ENCODE assay signal across 9 mouse cellular contexts in genomic region chr5:124899945-124900631, GRCm38 (mm10). TPM values are rescaled to one million over a fixed set of nuclear protein-coding genes. Genes with fewer than 3 reads are reported as not detected.
DNase-seq lines count a peak whose midpoint lies in the region; ATAC-seq lines count a peak whose summit lies in the region.
"Had no signal": no experiment of that assay in that cellular context is flagged by ENCODE, and none has a peak within 500 bp of the region (broad histone marks: within the 10 kb centered on the region; RNA-seq: fewer than 3 reads in every experiment).

No protein-coding gene starts in this region.

- peak overlapping the region; percentile 33 for H3K4me3 ChIP-seq in brown adipose tissue, adult 24 weeks (ENCODE audit: insufficient read depth, low read depth, low read length)
- no peak overlapping the region for H3K4me3 ChIP-seq in forebrain, embryonic 11.5 days (ENCODE audit: low read depth, low read length)
- H3K4me3 ChIP-seq in heart, embryonic 16.5 days (ENCODE audit: low read length), result peak overlapping the region; percentile 36
- H3K4me3 ChIP-seq in liver, embryonic 13.5 days (replicated peaks), result no peak overlapping the region
- H3K4me3 ChIP-seq in neural tube, embryonic 11.5 days (ENCODE audit: low read depth, low read length), result no peak overlapping the region
- peak overlapping the region; percentile 39 for H3K4me3 ChIP-seq in stomach, embryonic 16.5 days (replicated peaks; ENCODE audit: low read length)

- no peaks in the 10 kb centered on the region for H3K9me3 ChIP-seq in forebrain, embryonic 11.5 days (ENCODE audit: control insufficient read depth, low read length)
- H3K9me3 ChIP-seq in heart, embryonic 16.5 days (replicated peaks; ENCODE audit: control insufficient read depth, low read length), result no peaks in the 10 kb centered on the region
- H3K9me3 ChIP-seq in liver, embryonic 13.5 days (replicated peaks), result no peaks in the 10 kb centered on the region
- no peaks in the 10 kb centered on the region for H3K9me3 ChIP-seq in neural tube, embryonic 11.5 days (ENCODE audit: control insufficient read depth, low read length)
- H3K9me3 ChIP-seq in stomach, embryonic 16.5 days (replicated peaks; ENCODE audit: control insufficient read depth, low read length), result no peaks in the 10 kb centered on the region

- H3K4me1 ChIP-seq in brown adipose tissue, adult 24 weeks (ENCODE audit: control insufficient read depth, insufficient read depth, insufficient read length, low read length), result peaks cover 2% of the 10 kb centered on the region; the same call in 1 of the 2 replicates
- H3K4me1 ChIP-seq in forebrain, embryonic 11.5 days (replicated peaks; ENCODE audit: control insufficient read depth, insufficient read depth, low read length), result no peaks in the 10 kb centered on the region
- peaks cover 6% of the 10 kb centered on the region for H3K4me1 ChIP-seq in heart, embryonic 16.5 days (ENCODE audit: control insufficient read depth, insufficient read depth, low read length)
- 0 out of 2 replicates have a peak, but pooled peaks cover 8% of the 10 kb centered on the region for H3K4me1 ChIP-seq in liver, embryonic 13.5 days (replicated peaks)
- H3K4me1 ChIP-seq in neural tube, embryonic 11.5 days (ENCODE audit: control insufficient read depth, insufficient read depth, low read length), result no peaks in the 10 kb centered on the region
- peaks cover 11% of the 10 kb centered on the region for H3K4me1 ChIP-seq in stomach, embryonic 16.5 days (ENCODE audit: control insufficient read depth, insufficient read depth, low read length)

- H3K9ac ChIP-seq in forebrain, embryonic 11.5 days (ENCODE audit: low read length), result no peak overlapping the region
- peak overlapping the region; percentile 43 for H3K9ac ChIP-seq in heart, embryonic 16.5 days (ENCODE audit: low read length)
- H3K9ac ChIP-seq in liver, embryonic 13.5 days, result no peak overlapping the region
- H3K9ac ChIP-seq in neural tube, embryonic 11.5 days (ENCODE audit: low read length), result no peak overlapping the region
- peak overlapping the region; percentile 62 for H3K9ac ChIP-seq in stomach, embryonic 16.5 days (ENCODE audit: low read length)

- WGBS in forebrain, embryonic 11.5 days, result 38% methylated on average over 20 of the region's 20 CpGs
- 16% methylated on average over 20 of the region's 20 CpGs for WGBS in heart, embryonic 16.5 days
- WGBS in liver, embryonic 13.5 days (ENCODE audit: insufficient replicate concordance), result 27% methylated on average over 20 of the region's 20 CpGs
- WGBS in neural tube, embryonic 11.5 days, result 40% methylated on average over 20 of the region's 20 CpGs
- WGBS in stomach, embryonic 16.5 days, result 16% methylated on average over 20 of the region's 20 CpGs

- peak; percentile 87 to 90 for DNase-seq in CD8-positive naive resting alpha-beta T cell, adult 2 months (ENCODE audit: low read depth in 2 of 2, low spot score in 2 of 2)
- DNase-seq in forebrain, embryonic 11.5 days (ENCODE audit: low spot score), result peak; percentile 92
- peak; percentile 78 to 87 for DNase-seq in kidney, postnatal 25 days
- DNase-seq in liver, embryonic 13.5 days, result peak; percentile 47
- DNase-seq in neural tube, embryonic 11.5 days (ENCODE audit: low spot score), result peak; percentile 87

- H3K27me3 ChIP-seq in forebrain, embryonic 11.5 days (ENCODE audit: control insufficient read depth, insufficient read depth, low read length), result no peaks in the 10 kb centered on the region
- no peaks in the 10 kb centered on the region for H3K27me3 ChIP-seq in heart, embryonic 16.5 days (ENCODE audit: control insufficient read depth, insufficient read depth, low read length)
- H3K27me3 ChIP-seq in liver, embryonic 13.5 days, result 0 out of 2 replicates have a peak, but pooled peaks cover 3% of the 10 kb centered on the region
- no peaks in the 10 kb centered on the region for H3K27me3 ChIP-seq in neural tube, embryonic 11.5 days (ENCODE audit: control insufficient read depth, insufficient read depth, low read length)
- no peaks in the 10 kb centered on the region for H3K27me3 ChIP-seq in stomach, embryonic 16.5 days (ENCODE audit: control insufficient read depth, insufficient read depth, low read length)

- no peak for ATAC-seq in forebrain, embryonic 11.5 days (replicated peaks; ENCODE audit: low FRiP score)
- peak; percentile 57 for ATAC-seq in heart, embryonic 16.5 days (replicated peaks; ENCODE audit: extremely low read depth, insufficient read depth, low FRiP score)
- ATAC-seq in liver, embryonic 13.5 days (ENCODE audit: low read depth), result no peak
- ATAC-seq in neural tube, embryonic 11.5 days (ENCODE audit: insufficient read depth, low FRiP score, low TSS enrichment), result no peak
- ATAC-seq in stomach, embryonic 16.5 days (ENCODE audit: insufficient read depth, low FRiP score), result peak; percentile 30; the same call in 1 of the 2 replicates

- no peaks in the 10 kb centered on the region for H3K36me3 ChIP-seq in forebrain, embryonic 11.5 days (ENCODE audit: control insufficient read depth, insufficient read depth, low read length)
- H3K36me3 ChIP-seq in heart, embryonic 16.5 days (ENCODE audit: control insufficient read depth, insufficient read depth), result no peaks in the 10 kb centered on the region
- no peaks in the 10 kb centered on the region for H3K36me3 ChIP-seq in liver, embryonic 13.5 days
- H3K36me3 ChIP-seq in neural tube, embryonic 11.5 days (ENCODE audit: control insufficient read depth, insufficient read depth, low read length), result no peaks in the 10 kb centered on the region
- no peaks in the 10 kb centered on the region for H3K36me3 ChIP-seq in stomach, embryonic 16.5 days (ENCODE audit: control insufficient read depth, insufficient read depth, low read length)

- peak overlapping the region; percentile 24; the same call in 1 of the 2 replicates for H3K4me2 ChIP-seq in forebrain, embryonic 11.5 days (ENCODE audit: low read depth, low read length, severe bottlenecking)
- H3K4me2 ChIP-seq in heart, embryonic 16.5 days (ENCODE audit: low read depth, low read length), result peak overlapping the region; percentile 76
- H3K4me2 ChIP-seq in liver, embryonic 13.5 days, result peak overlapping the region; percentile 19; the same call in 1 of the 2 replicates
- H3K4me2 ChIP-seq in neural tube, embryonic 11.5 days (ENCODE audit: low read depth), result no peak overlapping the region
- peak overlapping the region; percentile 58 for H3K4me2 ChIP-seq in stomach, embryonic 16.5 days (ENCODE audit: low read depth, low read length)

- H3K27ac ChIP-seq in brown adipose tissue, adult 24 weeks (replicated peaks; ENCODE audit: low read depth, low read length), result 0 out of 2 replicates have a peak overlapping the region, but pooled peaks have one; percentile 11
- H3K27ac ChIP-seq in forebrain, embryonic 11.5 days (ENCODE audit: low read depth, low read length), result no peak overlapping the region
- no peak overlapping the region for H3K27ac ChIP-seq in heart, embryonic 16.5 days (ENCODE audit: low read length)
- no peak overlapping the region for H3K27ac ChIP-seq in liver, embryonic 13.5 days
- H3K27ac ChIP-seq in neural tube, embryonic 11.5 days (ENCODE audit: low read depth, low read length), result no peak overlapping the region
- H3K27ac ChIP-seq in stomach, embryonic 16.5 days (ENCODE audit: low read length), result no peak overlapping the region
- H3K27ac ChIP-seq: macrophage had no signal

RNA-seq across cellular contexts. Expression of gene Zfp664, which starts 37.6 kb away (rescaled TPM):
- polyA plus RNA-seq in brown adipose tissue, adult 24 weeks (2012; ENCODE audit: insufficient read depth, insufficient read length, missing spikeins), result 36.5 and 44.4 TPM in 2 replicates
- 139 and 166 TPM in 2 replicates for polyA plus RNA-seq in forebrain, embryonic 11.5 days (2014; fragmentation: Nextera tagmentation; extraction: Ambion mirVana)
- polyA plus RNA-seq in heart, embryonic 16.5 days (2015; fragmentation: Nextera tagmentation; extraction: Ambion mirVana), result 54.2 and 56.0 TPM in 2 replicates
- polyA plus RNA-seq in liver, embryonic 13.5 days (2015; fragmentation: Nextera tagmentation; extraction: Ambion mirVana), result 15.5 and 17.0 TPM in 2 replicates
- 146 and 158 TPM in 2 replicates for polyA plus RNA-seq in neural tube, embryonic 11.5 days (2014; fragmentation: Nextera tagmentation; extraction: Ambion mirVana)
- 43.6 and 54.3 TPM in 2 replicates for polyA plus RNA-seq in stomach, embryonic 16.5 days (2015; fragmentation: Nextera tagmentation; extraction: Ambion mirVana)

RNA-seq across cellular contexts. Expression of gene Ccdc92, which starts 37.9 kb away (rescaled TPM):
- polyA plus RNA-seq in brown adipose tissue, adult 24 weeks (2012; ENCODE audit: insufficient read depth, insufficient read length, missing spikeins), result not detected in 2 replicates
- 17.3 and 18.6 TPM in 2 replicates for polyA plus RNA-seq in forebrain, embryonic 11.5 days (2014; fragmentation: Nextera tagmentation; extraction: Ambion mirVana)
- 3.1 and 3.2 TPM in 2 replicates for polyA plus RNA-seq in heart, embryonic 16.5 days (2015; fragmentation: Nextera tagmentation; extraction: Ambion mirVana)
- 0.37 and 0.54 TPM in 2 replicates for polyA plus RNA-seq in liver, embryonic 13.5 days (2015; fragmentation: Nextera tagmentation; extraction: Ambion mirVana)
- 24.8 and 26.4 TPM in 2 replicates for polyA plus RNA-seq in neural tube, embryonic 11.5 days (2014; fragmentation: Nextera tagmentation; extraction: Ambion mirVana)
- polyA plus RNA-seq in stomach, embryonic 16.5 days (2015; fragmentation: Nextera tagmentation; extraction: Ambion mirVana), result 5.3 and 6.1 TPM in 2 replicates
- polyA plus RNA-seq: macrophage had no signal

Comparison
In these comparisons a context has a peak if more than half of its experiments do, and no peak if none do; other contexts are left out.
1. H3K4me3 ChIP-seq: peak in brown adipose tissue, adult 24 weeks (single experiment), heart, embryonic 16.5 days (single experiment) and stomach, embryonic 16.5 days (single experiment); none in forebrain, embryonic 11.5 days (single experiment), liver, embryonic 13.5 days (single experiment) and neural tube, embryonic 11.5 days (single experiment).
2. ATAC-seq: peak in heart, embryonic 16.5 days (single experiment) and stomach, embryonic 16.5 days (single experiment); none in forebrain, embryonic 11.5 days (single experiment), liver, embryonic 13.5 days (single experiment) and neural tube, embryonic 11.5 days (single experiment).
3. H3K9ac ChIP-seq: peak in heart, embryonic 16.5 days (single experiment) and stomach, embryonic 16.5 days (single experiment); none in forebrain, embryonic 11.5 days (single experiment), liver, embryonic 13.5 days (single experiment) and neural tube, embryonic 11.5 days (single experiment).
4. Peak in every context shown above with its lines, with median percentiles within 50 percentile points of each other: DNase-seq.